Mouse (Mus musculus): ENCODE measurements around the gene Ccl7.

The Ccl7 gene

GRCm38 (mm10) chr11:82045471-82045870 lies at the start of gene Ccl7:
TSS of gene Ccl7 (plus strand) at chr11:82045712.
- DNase-seq (ENCODE audit: low spot score), result peak; percentile 37

DNA sequence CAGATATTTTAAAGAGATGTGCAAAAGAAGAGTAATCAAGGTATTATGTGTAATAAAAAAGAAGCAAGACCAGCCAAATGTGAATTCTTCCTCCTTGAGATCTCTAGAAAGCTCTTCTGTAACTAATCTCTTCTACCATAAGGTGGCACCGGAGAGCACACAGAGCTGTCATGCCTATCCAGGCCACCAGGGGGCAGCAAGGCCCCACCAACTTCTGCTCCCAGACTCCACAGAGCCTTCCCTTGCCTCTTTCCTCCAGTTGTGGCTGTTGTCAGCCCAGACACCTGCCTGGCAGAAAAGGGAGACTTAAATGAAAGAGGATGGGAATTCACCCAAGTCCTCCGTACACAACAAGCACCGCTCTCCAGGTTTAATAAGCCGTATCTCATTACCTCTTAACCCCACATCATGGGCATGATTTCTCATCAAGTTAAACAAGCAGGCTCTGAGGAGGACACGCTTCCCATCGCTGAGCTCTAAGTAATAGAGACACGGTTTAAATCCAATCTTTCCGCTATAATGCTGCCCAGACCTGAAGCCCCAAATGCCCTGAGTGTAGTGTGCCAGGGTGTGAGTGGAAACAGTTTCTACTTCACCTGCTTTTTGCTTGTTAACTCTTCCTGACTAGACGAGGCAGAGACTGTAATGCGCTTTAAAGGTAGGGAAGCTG lies 49.2 kb upstream of the Ccl7 start:
- DNase-seq (ENCODE audit: low spot score), result peak; percentile 23

DNA sequence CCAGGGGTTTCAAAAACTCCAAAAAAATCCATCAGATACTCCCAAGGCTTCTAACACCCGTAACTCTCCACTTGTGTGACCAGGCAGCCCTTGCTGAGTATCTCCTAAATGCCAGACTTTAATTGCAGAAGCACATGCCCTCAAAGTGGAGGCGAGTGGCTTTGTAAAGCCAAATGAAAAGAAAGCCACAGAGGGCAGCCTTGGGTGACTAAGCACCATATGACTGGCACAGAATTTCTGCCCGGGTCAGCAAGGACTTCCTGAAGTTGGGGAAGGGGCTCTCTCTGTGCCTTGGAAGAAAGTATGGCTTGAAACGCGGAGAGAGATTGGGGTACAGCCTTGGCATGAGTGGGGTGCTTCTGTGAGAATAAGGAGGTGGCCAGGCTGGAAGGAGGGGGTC lies 48.4 kb upstream of the Ccl7 start:
- DNase-seq (ENCODE audit: low spot score), result no peak

- DNase-seq (ENCODE audit: low spot score), result no peak
These were observed 46.9 kb upstream of the Ccl7 start for GRCm38 (mm10) chr11:81998646-81999045.

DNA sequence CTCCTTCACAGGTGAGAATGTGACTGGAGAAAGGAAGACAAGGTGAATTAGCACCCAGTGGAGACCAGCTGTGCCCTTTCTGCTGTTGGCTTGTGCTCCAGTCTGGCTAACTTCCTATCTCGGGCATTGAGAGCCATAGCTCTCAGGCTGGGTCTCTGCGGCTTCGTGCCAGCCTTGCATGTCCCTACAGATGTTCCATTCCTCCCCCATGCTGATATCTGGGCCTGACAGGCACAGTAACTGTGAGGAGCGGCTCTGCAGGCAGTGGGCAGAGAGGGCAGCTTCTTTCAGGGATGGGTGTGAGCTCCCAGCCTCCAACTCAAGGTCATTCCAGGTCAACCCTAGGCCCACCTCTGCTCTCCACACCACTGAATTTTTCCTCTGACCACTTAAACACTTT lies 46.0 kb upstream of the Ccl7 start:
- DNase-seq (ENCODE audit: low spot score), result no peak

DNA sequence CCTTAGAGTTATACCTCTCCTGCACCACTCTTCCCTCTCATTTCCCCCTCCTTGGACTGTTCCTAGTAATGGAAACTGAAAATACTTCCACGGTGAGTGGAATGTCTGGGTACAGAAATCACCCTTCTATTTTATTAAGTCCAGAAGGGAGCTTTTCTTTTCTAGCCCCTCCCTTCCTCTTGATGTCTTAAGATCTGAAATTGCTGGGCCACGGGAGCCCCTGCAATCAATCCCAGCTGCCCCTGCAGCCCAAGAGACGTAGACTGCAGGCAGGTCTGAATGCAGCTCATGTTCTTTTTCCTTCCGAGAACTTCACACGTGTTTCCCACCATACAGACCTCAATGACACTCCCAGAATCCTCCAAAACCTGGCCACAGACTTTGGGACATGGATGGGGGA lies 44.9 kb upstream of the Ccl7 start:
- no peak for DNase-seq (ENCODE audit: low spot score)

- DNase-seq (ENCODE audit: low spot score), result no peak
These were observed 40.7 kb upstream of the Ccl7 start for GRCm38 (mm10) chr11:82004810-82005209.

GRCm38 (mm10) chr11:82006796-82007423 lies 38.6 kb upstream of the Ccl7 start:
- peak; percentile 10 for DNase-seq (ENCODE audit: low spot score)

- DNase-seq (ENCODE audit: low spot score), result no peak
These were observed 35.4 kb upstream of the Ccl7 start for GRCm38 (mm10) chr11:82010115-82010514.

- DNase-seq (ENCODE audit: low spot score), result no peak
These were observed 33.9 kb upstream of the Ccl7 start for GRCm38 (mm10) chr11:82011411-82012193.

GRCm38 (mm10) chr11:82013756-82014155 lies 31.8 kb upstream of the Ccl7 start:
- DNase-seq (ENCODE audit: low spot score), result no peak

- no peak for DNase-seq (ENCODE audit: low spot score)
These were observed 30.4 kb upstream of the Ccl7 start for GRCm38 (mm10) chr11:82015066-82015465.

GRCm38 (mm10) chr11:82016181-82016780 lies 29.2 kb upstream of the Ccl7 start:
- no peak for DNase-seq (ENCODE audit: low spot score)

GRCm38 (mm10) chr11:82019389-82019788 lies 26.1 kb upstream of the Ccl7 start:
- no peak for DNase-seq (ENCODE audit: low spot score)

GRCm38 (mm10) chr11:82019793-82020192 lies 25.7 kb upstream of the Ccl7 start:
- no peak for DNase-seq (ENCODE audit: low spot score)

- no peak for DNase-seq (ENCODE audit: low spot score)
These were observed 24.1 kb upstream of the Ccl7 start for GRCm38 (mm10) chr11:82021406-82021805.

- DNase-seq (ENCODE audit: low spot score), result no peak
These were observed 22.9 kb upstream of the Ccl7 start for GRCm38 (mm10) chr11:82022504-82023056.

DNA sequence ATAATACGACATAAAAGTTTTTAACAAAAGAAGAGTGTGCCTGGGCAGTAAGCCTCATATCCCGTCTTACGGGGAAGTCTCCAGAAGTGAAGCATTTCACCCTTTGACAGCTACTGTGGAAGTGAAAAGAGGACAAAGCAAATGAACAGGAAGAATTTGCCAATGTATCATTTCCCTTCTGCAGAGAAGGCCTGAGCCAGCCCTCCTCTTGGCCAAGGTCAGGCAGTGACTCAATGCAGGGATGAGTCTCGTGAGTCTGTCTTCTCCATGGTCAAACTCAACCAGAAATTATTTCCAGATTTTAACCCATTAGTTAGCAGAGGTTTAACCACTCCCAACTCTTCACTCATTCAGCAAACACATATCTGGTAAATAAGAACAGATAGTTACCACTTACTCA lies 21.7 kb upstream of the Ccl7 start:
- DNase-seq (ENCODE audit: low spot score), result no peak

- DNase-seq (ENCODE audit: low spot score), result no peak
These were observed 15.3 kb upstream of the Ccl7 start for GRCm38 (mm10) chr11:82030171-82030570.

DNA sequence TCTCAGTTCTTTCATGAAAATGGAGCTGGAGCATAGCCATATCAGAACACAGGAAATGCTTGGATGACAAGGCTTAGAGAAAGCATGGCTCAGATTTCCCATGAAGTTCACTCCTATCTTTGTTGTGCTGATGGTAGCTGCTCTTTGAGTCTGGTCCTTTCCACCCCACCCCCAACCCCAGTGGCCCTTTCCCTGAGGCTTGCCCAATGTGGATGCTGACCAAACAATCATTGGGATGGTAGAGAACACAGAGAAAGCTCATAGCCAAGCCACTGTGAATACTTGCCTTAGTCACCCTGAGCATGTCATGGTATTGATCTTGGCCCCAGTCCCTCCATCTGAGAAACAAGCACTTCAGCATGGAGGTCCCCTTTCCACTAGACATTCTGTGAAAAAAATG lies 13.4 kb upstream of the Ccl7 start:
- DNase-seq (ENCODE audit: low spot score), result no peak

GRCm38 (mm10) chr11:82032678-82033344 lies 12.7 kb upstream of the Ccl7 start:
- DNase-seq (ENCODE audit: low spot score), result peak; percentile 52

DNA sequence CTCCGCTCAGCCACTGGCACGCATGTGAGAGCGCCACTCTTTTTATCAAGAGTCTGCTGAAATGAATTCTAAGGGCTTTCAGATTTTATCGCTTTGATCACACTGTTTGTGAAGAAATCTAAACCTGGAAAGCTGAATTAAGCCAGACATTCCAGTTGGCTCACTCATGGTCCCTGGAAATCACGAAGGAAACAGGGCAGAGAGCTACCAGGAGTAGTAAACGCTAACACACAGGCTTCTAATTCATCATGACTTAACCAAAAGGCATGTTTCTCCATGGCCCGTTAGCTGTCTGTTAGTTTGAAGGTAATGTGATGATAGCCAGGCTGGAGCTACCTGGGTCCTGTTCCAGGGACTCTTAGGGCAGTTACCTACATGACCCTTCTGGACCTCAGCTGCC lies 11.1 kb upstream of the Ccl7 start:
- no peak for DNase-seq (ENCODE audit: low spot score)

All from ovary, adult 18-20 months (tissue).